Comparison of ENCODE assay signal across 29 mouse cellular contexts in genomic region chr13:38573281-38573680, GRCm38 (mm10). TPM values are rescaled to one million over a fixed set of nuclear protein-coding genes. Genes with fewer than 3 reads are reported as not detected.
DNase-seq lines count a peak whose midpoint lies in the region; ATAC-seq lines count a peak whose summit lies in the region.
"Had no signal": no experiment of that assay in that cellular context is flagged by ENCODE, and none has a peak within 500 bp of the region (broad histone marks: within the 10 kb centered on the region; RNA-seq: fewer than 3 reads in every experiment).

No protein-coding gene starts in this region.

- 94% methylated on average over 1 of the region's 1 CpGs for WGBS in heart, embryonic 11.5 days (ENCODE audit: insufficient replicate concordance)

- no peak overlapping the region for H3K4me3 ChIP-seq in heart, embryonic 11.5 days (ENCODE audit: low read depth, low read length)
- H3K4me3 ChIP-seq: embryonic facial prominence, embryonic 13.5 days; erythroblast, embryonic 14.5 days; heart, embryonic 12.5 days; hindbrain, embryonic 12.5 days; intestine, embryonic 15.5 days; layer of hippocampus, adult 2 months; left cerebral cortex, adult 2 months; limb, embryonic 13.5 days had no signal

- intact Hi-C loops in gastrocnemius, postnatal 36 days (cut with DNase I): no loop called here

- H3K4me1 ChIP-seq in heart, embryonic 11.5 days (ENCODE audit: control insufficient read depth, insufficient read depth, low read length): no peaks in the 10 kb centered on the region
- H3K4me1 ChIP-seq: embryonic facial prominence, embryonic 13.5 days; hindbrain, embryonic 12.5 days; intestine, embryonic 15.5 days; limb, embryonic 13.5 days had no signal

- peak; percentile 18 for DNase-seq in adrenal gland, adult 8-10 months
- DNase-seq in adrenal gland, postnatal 4 days (ENCODE audit: low spot score in 2 of 2): no peak
- DNase-seq in heart, postnatal 4 days: peak; percentile 40
- DNase-seq in NIH3T3 (ENCODE audit: low read depth): peak; percentile 11
- DNase-seq in adrenal gland, postnatal 14 days: peak; percentile 55
- DNase-seq in gastrocnemius, postnatal 36 days: no peak
- DNase-seq: cerebellum, adult 11 months; cerebellum, adult 9-11 months; embryo, embryonic 11 days; kidney, adult 2 months; kidney, postnatal 36 days; right cerebral cortex, adult 18-20 months; spleen, adult 18-20 months; thymus, adult 2 months; thymus, postnatal 36 days had no signal

- no peaks in the 10 kb centered on the region for H3K9me3 ChIP-seq in heart, embryonic 11.5 days (replicated peaks; ENCODE audit: control insufficient read depth, low read length)
- H3K9me3 ChIP-seq: embryonic facial prominence, embryonic 13.5 days; heart, embryonic 12.5 days; hindbrain, embryonic 12.5 days; intestine, embryonic 15.5 days; limb, embryonic 13.5 days had no signal

- no peak for ATAC-seq in heart, embryonic 11.5 days (replicated peaks; ENCODE audit: insufficient number of reproducible peaks, low FRiP score, low TSS enrichment)
- ATAC-seq: forebrain, embryonic 16.5 days; hindbrain, postnatal 0 days; intestine, embryonic 15.5 days; midbrain, embryonic 16.5 days had no signal

- no peaks in the 10 kb centered on the region for H3K27me3 ChIP-seq in heart, embryonic 11.5 days (ENCODE audit: control insufficient read depth, insufficient read depth, low read length)
- H3K27me3 ChIP-seq: embryonic facial prominence, embryonic 13.5 days; heart, embryonic 12.5 days; hindbrain, embryonic 12.5 days; intestine, embryonic 15.5 days; limb, embryonic 13.5 days had no signal

- H3K36me3 ChIP-seq in heart, embryonic 11.5 days (ENCODE audit: control insufficient read depth, insufficient read depth, low read length): no peaks in the 10 kb centered on the region
- H3K36me3 ChIP-seq: embryonic facial prominence, embryonic 13.5 days; heart, embryonic 12.5 days; hindbrain, embryonic 12.5 days; intestine, embryonic 15.5 days; limb, embryonic 13.5 days had no signal

- H3K27ac ChIP-seq in heart, embryonic 11.5 days (ENCODE audit: low read depth, low read length): no peak overlapping the region
- H3K27ac ChIP-seq: embryonic facial prominence, embryonic 13.5 days; hindbrain, embryonic 12.5 days; hindbrain, postnatal 0 days; intestine, embryonic 15.5 days; layer of hippocampus, adult 2 months; left cerebral cortex, adult 2 months; limb, embryonic 13.5 days had no signal

- H3K4me2 ChIP-seq in heart, embryonic 11.5 days: no peak overlapping the region
- H3K4me2 ChIP-seq: embryonic facial prominence, embryonic 13.5 days; heart, embryonic 12.5 days; hindbrain, embryonic 12.5 days; intestine, embryonic 15.5 days; limb, embryonic 13.5 days; liver, embryonic 11.5 days; midbrain, embryonic 11.5 days had no signal

- no peak overlapping the region for H3K9ac ChIP-seq in heart, embryonic 11.5 days (ENCODE audit: low read depth, low read length)
- H3K9ac ChIP-seq: embryonic facial prominence, embryonic 13.5 days; heart, embryonic 12.5 days; hindbrain, embryonic 12.5 days; intestine, embryonic 15.5 days; limb, embryonic 13.5 days had no signal

RNA-seq across cellular contexts. Expression of gene Txndc5, which starts 44.7 kb away (rescaled TPM):
- 100 to 1,000 TPM; 177 to 226 (median 199) TPM for total RNA-seq in adrenal gland, adult 8-10 months (2022)
- 100 to 1,000 TPM; 237 to 251 TPM for total RNA-seq in adrenal gland, postnatal 4 days (2021)
- total RNA-seq in heart, postnatal 4 days (2021): 10 to 100 TPM; 91.8 to 99.1 TPM
- polyA plus RNA-seq in heart, embryonic 11.5 days (2014; fragmentation: Nextera tagmentation; extraction: Ambion mirVana): 205 and 250 TPM in 2 replicates
- total RNA-seq in adrenal gland, postnatal 14 days (2021): 124 and 125 TPM in 2 replicates
- 10 to 100 TPM; 24.4 to 26.8 TPM for total RNA-seq in gastrocnemius, postnatal 36 days (2021)

Comparison
In these comparisons a context has a peak if more than half of its experiments do, and no peak if none do; other contexts are left out.
1. DNase-seq: peak in adrenal gland, adult 8-10 months (single experiment), heart, postnatal 4 days (single experiment), NIH3T3 (single experiment) and adrenal gland, postnatal 14 days (single experiment); none in adrenal gland, postnatal 4 days (0 of 2) and gastrocnemius, postnatal 36 days (0 of 2).